Mouse (Mus musculus) left cerebral cortex, postnatal 36 days (tissue): Measurements from ENCODE around the gene Ldlrad1. TPM values are rescaled to one million over a fixed set of nuclear protein-coding genes. Genes with fewer than 3 reads are reported as not detected.

ENCODE experiments used
- DNase-seq, 2 experiments: peaks; one replicate each; pipeline ENCODE4 v3.0.0; 2021 to 2022; ENCODE audit warnings: low spot score in 2 of 2, mixed read lengths in 1 of 2
- intact Hi-C: fragments of 180-260 bp; cut with DNase I; formaldehyde crosslinking; loops from one replicate; pipeline ENCODE4 v1.15.1; 2025
- total RNA-seq, 2 experiments: library from RNA; stranded (reverse); gene quantifications; 2 replicates each; pipeline ENCODE4 v1.2.3; 2021

Ldlrad1 gene
- total RNA-seq, result not detected

GRCm38 (mm10) chr4:107208880-107209279, at the start of gene Ldlrad1:
Gene Ldlrad1, plus strand, starts transcription at chr4:107209180.
- DNase-seq, result no peak
- intact Hi-C loops, result no loop called here

DNA sequence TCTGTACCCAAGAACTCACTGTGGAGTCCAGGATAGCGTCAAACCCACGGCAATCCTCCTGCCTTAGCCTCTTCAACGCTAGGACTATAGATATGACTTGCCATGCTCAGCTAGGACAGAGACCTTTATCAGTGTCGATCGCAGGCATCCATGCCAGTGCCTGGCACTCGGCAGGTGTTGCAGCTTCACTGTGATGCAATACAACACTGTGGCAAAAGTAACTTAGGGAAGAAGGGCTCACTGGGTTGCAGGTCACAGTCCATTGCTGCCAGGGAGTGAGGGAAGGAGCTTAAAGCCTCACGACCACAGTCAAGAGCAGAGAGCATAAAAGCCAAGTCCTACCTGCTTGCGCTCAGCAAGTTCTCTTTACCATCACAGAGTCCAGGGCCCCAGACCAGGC, 48.8 kb upstream of the Ldlrad1 start:
- no peak for DNase-seq
- intact Hi-C loops, result loop anchor here (5.0 to 10.0 kb wide), 2 partner anchors 93 to 545 kb away; partner anchors contain the start of genes Cyb5rl, Lexm and Mrpl37

- peak; percentile 28 to 56 for DNase-seq
- intact Hi-C loops, result loop anchor here (2.0 to 10.0 kb wide), 3 partner anchors 96 to 549 kb away; partner anchors contain the start of genes Cyb5rl, Lexm and Mrpl37
These were observed 45.6 kb upstream of the Ldlrad1 start for GRCm38 (mm10) chr4:107163341-107163740.

DNA sequence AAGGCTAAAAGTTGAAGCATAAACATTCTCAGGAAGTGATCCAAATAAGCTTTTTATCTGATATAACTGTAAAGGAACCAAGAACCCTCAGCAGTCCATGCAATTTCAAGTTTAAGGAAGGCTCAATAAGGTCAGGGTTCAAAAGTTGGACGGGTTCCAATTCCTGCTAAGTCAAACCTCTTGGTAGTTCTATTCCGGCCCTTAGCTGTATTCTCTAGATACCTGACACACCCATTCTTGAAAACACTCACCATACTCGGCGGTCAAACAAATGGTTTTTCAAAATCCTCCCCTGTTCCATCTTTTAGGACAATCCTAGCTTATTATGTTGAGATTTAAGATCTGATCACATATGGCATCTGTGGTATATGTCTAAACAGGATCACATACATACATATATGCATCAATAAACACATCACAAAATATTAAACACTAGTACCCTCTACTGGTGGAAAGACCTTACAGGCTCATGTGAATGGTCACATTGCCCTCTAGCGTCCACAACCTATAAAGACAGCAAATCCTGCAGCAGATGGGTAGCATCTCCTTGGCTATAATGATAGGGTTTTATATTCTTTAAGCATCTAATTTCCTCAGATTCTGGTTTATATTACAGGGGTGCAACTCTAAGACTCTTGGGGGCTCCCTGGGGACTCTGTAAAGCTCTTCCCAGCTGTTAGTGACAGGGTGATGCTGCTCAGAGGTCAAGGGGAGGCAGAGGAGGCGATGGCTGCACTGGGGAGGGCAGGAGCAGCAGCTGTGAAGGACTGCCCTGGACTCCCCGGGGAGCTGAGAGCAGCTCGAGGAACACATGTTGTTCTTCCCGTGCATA, 45.0 kb upstream of the Ldlrad1 start:
- intact Hi-C loops, result loop anchor here (2.0 to 10.0 kb wide), 4 partner anchors 97 to 549 kb away; partner anchors contain the start of genes Cyb5rl, Lexm, Mrpl37 and Ssbp3
- peak; percentile 58 to 73 for DNase-seq

DNA sequence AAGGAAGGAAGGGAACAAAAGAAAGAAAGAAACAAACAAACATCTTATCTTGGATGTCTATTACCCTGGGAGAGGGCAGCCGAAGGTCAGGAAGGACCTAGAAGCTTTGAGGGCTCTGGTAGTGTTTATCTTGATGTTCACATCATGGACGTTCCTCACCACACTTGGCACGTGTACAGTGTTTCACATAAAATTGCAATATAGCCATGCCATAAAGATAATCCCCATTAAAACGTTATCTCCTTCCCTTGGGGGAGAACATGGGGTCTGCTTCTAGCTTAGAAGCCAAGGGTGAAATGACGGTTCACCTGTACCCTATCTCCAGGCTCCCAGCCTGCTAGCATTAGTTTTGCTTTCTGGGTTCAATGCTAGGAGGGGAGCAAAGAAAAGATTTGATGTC, 42.3 kb upstream of the Ldlrad1 start:
- no peak for DNase-seq
- intact Hi-C loops, result loop anchor here (10.0 kb wide), 1 partner anchor 552 kb away; the partner anchor contains the start of gene Lexm

DNA sequence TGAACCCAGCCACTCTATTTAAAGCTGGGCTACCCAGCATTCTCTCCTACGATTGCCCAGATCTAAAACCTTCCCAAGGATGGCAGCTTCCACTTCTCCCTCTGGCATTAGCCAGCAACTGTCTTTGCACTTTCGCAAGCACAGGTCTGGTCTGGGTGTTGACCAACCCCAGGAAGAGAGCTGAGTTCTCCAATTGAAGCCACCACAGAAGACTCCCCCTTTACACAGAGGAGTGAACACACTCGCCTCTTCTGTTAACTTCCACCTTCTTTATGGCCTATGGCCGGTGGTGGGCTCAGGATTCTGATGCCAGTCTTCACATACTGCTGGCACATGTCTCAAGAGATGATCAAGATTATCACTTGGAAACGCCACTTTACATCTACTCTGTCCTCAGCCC, 41.2 kb upstream of the Ldlrad1 start:
- intact Hi-C loops, result loop anchor here (10.0 kb wide), 1 partner anchor 553 kb away; the partner anchor contains the start of gene Lexm
- no peak for DNase-seq

DNA sequence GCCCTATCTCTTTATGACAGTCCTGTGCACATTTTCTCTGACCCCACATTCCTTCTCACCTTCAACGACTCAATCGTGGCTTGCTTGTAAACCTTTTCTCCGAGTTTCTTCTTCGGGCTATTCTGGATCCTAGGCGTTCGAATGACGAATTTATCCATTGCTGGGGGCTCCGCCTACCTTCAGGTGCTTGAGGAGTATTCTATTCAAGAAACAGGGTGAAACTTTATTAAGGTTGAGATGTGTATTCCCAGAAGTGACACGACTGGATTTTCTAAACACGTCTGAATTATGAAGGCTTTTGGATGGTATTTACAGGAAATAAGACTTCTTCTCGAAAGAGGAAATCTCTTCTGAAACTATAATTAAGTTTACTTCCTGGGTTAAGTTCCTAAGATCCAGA, 31.5 kb upstream of the Ldlrad1 start:
- intact Hi-C loops, result loop anchor here (5.0 kb wide), 2 partner anchors 70 to 335 kb away; no protein-coding TSS in a partner anchor
- DNase-seq, result no peak

- peak; percentile 96 to 97 for DNase-seq
- intact Hi-C loops, result loop anchor here (5.0 kb wide), 2 partner anchors 69 to 336 kb away; no protein-coding TSS in a partner anchor
These were observed 30.7 kb upstream of the Ldlrad1 start, which contains the start of gene Tmem59 for GRCm38 (mm10) chr4:107178182-107178829. Gene Tmem59, plus strand, starts transcription at chr4:107178399.

- DNase-seq, result peak; percentile 42 to 57
- intact Hi-C loops, result loop anchor here (5.0 kb wide), 2 partner anchors 68 to 337 kb away; no protein-coding TSS in a partner anchor
These were observed 30.0 kb upstream of the Ldlrad1 start, which contains the start of gene Tceanc2 for GRCm38 (mm10) chr4:107178830-107179490. Gene Tceanc2, minus strand, starts transcription at chr4:107179116.

DNA sequence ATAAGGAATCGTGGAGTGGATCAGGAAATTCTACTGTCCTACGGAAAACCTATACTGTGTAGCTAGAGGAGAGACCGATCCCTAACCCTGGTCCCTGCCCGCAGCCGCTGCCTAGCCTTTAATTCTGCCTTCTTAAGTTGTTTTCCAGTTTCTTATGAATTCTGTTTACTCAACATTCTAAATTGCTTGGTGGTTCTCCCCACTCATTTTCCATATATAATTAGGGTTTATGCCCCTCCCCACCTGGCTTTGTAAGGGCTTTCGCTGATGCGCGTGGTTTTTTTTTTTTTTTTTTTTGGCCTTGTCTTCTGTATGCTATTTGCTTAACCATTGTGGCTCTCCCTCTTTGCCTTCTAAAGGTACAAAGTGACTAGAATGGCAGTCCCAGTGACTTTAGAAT, 29.4 kb upstream of the Ldlrad1 start:
- DNase-seq, result no peak
- intact Hi-C loops, result loop anchor here (5.0 kb wide), 2 partner anchors 68 to 337 kb away; no protein-coding TSS in a partner anchor

- intact Hi-C loops, result loop anchor here (10.0 kb wide), 1 partner anchor 164 kb away; no protein-coding TSS in a partner anchor
- DNase-seq, result no peak
These were observed 28.2 kb upstream of the Ldlrad1 start for GRCm38 (mm10) chr4:107180746-107181145.

DNA sequence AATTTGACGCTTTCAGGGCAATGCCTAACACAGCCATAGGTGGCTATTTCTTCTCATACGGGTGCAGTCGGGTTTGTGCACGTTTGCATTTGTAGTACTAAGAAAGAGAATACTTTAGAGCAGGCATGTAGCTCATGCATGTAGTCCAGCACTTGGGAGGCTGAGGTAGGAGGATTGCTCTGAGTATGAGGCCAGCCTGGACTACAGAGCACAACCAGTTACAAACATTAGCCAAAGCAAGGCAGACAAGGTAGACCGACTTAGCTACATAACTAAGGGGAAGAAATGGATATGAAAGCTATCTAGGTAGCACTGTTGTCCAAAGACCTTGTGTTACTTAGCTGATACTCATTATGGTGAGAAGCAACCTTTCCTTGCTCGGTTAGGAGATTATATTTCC, 27.1 kb upstream of the Ldlrad1 start:
- intact Hi-C loops, result loop anchor here (10.0 kb wide), 1 partner anchor 163 kb away; no protein-coding TSS in a partner anchor
- no peak for DNase-seq

- no peak for DNase-seq
- intact Hi-C loops, result loop anchor here (10.0 kb wide), 1 partner anchor 162 kb away; no protein-coding TSS in a partner anchor
These were observed 26.2 kb upstream of the Ldlrad1 start for GRCm38 (mm10) chr4:107182796-107183195.

DNA sequence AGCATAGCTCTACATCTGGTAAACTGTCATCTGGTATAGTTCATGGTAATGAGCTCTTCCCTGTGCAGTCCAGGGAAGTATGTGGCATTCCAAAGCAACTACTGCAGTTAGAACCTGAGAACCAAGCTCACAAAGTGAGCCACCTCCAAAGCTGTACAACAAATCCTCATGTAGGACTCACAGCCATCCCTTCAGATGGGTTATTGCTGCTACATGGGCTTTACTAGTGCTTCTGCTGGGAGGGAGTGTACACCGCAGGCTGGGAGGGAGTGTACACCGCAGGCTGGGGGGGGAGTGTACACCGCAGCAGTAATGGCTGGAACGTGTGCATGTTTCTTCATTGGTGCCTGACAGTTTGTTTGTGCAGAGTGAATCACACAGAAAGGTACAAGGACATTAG, 25.8 kb upstream of the Ldlrad1 start:
- DNase-seq, result no peak
- intact Hi-C loops, result loop anchor here (10.0 kb wide), 1 partner anchor 162 kb away; no protein-coding TSS in a partner anchor

DNA sequence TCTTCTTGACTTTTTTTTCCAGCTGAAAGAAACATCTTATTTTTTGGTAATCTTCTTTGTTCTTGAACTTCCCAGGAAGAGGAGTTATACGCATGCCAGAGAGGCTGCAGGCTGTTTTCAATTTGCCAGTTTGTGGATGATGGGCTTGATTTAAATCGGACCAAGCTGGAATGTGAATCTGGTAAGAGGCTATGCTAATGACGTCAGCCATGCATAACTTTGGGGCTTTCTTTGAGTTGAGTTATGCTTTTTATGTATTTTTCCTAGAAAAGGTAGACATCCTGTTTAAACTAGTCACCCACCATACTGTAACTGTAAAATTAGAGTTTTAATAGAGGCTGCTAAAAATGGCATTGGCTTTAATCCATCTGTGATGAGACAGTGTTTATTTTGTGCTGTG, 23.3 kb upstream of the Ldlrad1 start:
- intact Hi-C loops, result loop anchor here (10.0 kb wide), 1 partner anchor 159 kb away; no protein-coding TSS in a partner anchor
- DNase-seq, result no peak

DNA sequence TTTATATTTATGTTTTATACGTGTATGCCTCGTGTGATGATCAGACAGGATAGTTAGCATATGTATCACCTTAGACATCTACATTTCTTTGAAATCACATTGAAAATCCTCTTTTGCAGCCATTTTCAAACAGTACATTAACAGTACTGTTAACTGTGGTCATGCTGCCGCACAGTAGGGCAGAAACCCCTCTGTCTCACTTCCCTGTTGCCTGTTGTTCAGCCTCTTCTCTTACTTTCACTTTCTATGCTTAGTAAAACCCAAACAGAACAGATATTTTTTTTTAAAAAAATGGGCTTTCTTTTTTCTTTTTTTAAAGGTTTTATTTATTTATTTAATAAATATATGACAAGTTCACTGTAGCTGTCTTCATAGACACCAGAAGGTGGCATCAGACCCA, 15.1 kb upstream of the Ldlrad1 start:
- DNase-seq, result no peak
- intact Hi-C loops, result no loop called here

DNA sequence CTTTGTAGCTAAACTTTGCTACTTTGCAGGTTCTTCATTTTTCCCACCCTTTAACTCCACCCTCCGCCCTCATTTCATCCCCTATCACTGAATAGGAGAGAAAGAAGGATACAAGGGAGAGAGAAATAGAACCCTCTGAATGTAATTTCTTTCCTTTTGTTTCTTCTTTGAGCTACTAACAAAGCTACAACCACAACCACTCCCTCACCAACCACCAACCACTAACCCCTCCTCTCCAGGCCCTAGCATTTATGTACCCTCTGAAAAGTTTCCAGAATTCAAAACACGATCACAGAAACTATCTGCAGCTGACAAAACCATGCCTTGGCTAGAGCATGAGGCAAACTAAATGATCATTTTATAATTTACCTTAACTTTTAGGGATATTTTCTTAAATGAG, 12.5 kb upstream of the Ldlrad1 start:
- DNase-seq, result no peak
- intact Hi-C loops, result loop anchor here (5.0 kb wide), 1 partner anchor 36 kb away; no protein-coding TSS in a partner anchor

GRCm38 (mm10) chr4:107198072-107198471, 10.9 kb upstream of the Ldlrad1 start:
- intact Hi-C loops, result loop anchor here (5.0 kb wide), 1 partner anchor 34 kb away; no protein-coding TSS in a partner anchor
- no peak for DNase-seq

DNA sequence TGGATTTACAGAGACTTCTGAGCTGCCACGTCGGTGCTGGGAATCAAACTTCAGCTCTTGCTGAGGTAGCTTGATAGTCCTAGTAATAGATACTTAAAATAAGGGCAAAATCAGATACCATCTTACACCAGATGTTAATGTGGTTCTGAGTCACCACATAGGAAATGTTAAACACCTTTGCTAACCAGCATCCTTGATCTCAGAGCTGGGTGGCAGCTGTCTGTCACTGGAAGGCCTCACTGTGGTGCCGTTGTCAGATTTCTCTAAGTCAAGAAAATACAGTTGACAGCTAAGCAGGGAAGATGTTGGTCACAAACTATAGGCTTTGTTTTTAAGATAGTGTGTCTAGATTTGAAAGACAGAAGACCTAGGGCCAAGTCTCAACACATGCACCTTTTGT, 7.2 kb upstream of the Ldlrad1 start:
- no peak for DNase-seq
- intact Hi-C loops, result no loop called here
